Mouse (Mus musculus): ENCODE results near the gene Lrrc4b.

- TF ChIP-seq CTCF (IDR thresholded peaks at IDR 0.05; ENCODE audit: insufficient read depth, low read depth, low read length) (no peak), POLR2A (IDR thresholded peaks at IDR 0.05; ENCODE audit: insufficient read depth, low read depth, low read length) (no peak)
These were observed 63.5 kb downstream of the Lrrc4b start for GRCm38 (mm10) chr7:44492166-44492826.

Data from olfactory bulb, adult 2 months (tissue).